Mouse (Mus musculus) liver, embryonic 15.5 days (tissue): ENCODE measurements around the gene Cubn. TPM values are rescaled to one million over a fixed set of nuclear protein-coding genes. Genes with fewer than 3 reads are reported as not detected.

Experiments
- ATAC-seq: fragments of 200-750 bp; cut with Nextera tagmentation; 2 replicates; pipeline ENCODE4 v1.8.0; 2017; ENCODE audit warnings: moderate number of reproducible peaks, mild to moderate bottlenecking, moderate library complexity; ENCODE audit not compliant: insufficient read depth
- H3K27ac ChIP-seq: fragments of 300-500 bp; sonication (generic); replicated peaks from 2 replicates; pipeline ENCODE4 v1.5.1; 2015; ENCODE audit warnings: mild to moderate bottlenecking, inconsistent platforms
- H3K27me3 ChIP-seq: fragments of 300-500 bp; sonication (generic); 2 replicates; pipeline ENCODE4 v1.6.1; 2015; ENCODE audit warnings: mild to moderate bottlenecking, inconsistent platforms
- H3K36me3 ChIP-seq: fragments of 300-500 bp; sonication (generic); replicated peaks from 2 replicates; pipeline ENCODE4 v1.6.1; 2015; ENCODE audit warnings: moderate library complexity, mild to moderate bottlenecking, inconsistent platforms
- H3K4me1 ChIP-seq: fragments of 300-500 bp; sonication (generic); replicated peaks from 2 replicates; pipeline ENCODE4 v1.6.1; 2015; ENCODE audit warnings: inconsistent platforms
- H3K4me2 ChIP-seq: fragments of 300-500 bp; sonication (generic); 2 replicates; pipeline ENCODE4 v1.6.1; 2015; ENCODE audit warnings: moderate library complexity, mild to moderate bottlenecking, inconsistent platforms
- H3K4me3 ChIP-seq: fragments of 300-500 bp; sonication (generic); replicated peaks from 2 replicates; pipeline ENCODE4 v1.5.1; 2015; ENCODE audit warnings: mild to moderate bottlenecking, inconsistent platforms
- H3K9ac ChIP-seq: fragments of 300-500 bp; sonication (generic); 2 replicates; pipeline ENCODE4 v1.6.1; 2015; ENCODE audit warnings: moderate library complexity, mild to moderate bottlenecking, inconsistent platforms
- H3K9me3 ChIP-seq: fragments of 300-500 bp; sonication (generic); replicated peaks from 2 replicates; pipeline ENCODE4 v1.6.1; 2016; ENCODE audit warnings: inconsistent platforms
- WGBS: fragments of 180-500 bp; shearing (Covaris S2); methylation state at CpG from one replicate; pipeline ENCODE4 v1.1.7; 2015; ENCODE audit warnings: mixed read lengths; ENCODE audit not compliant: insufficient replicate concordance; 5-methylcytosine and 5-hydroxymethylcytosine counted together
- polyA plus RNA-seq: library from polyadenylated mRNA; unstranded; fragments of >200 nt; fragmentation: Nextera tagmentation; extraction: Ambion mirVana; gene quantifications from 2 replicates; pipeline ENCODE4 v1.2.1, GENCODE M21; 2015

Gene Cubn
- polyA plus RNA-seq, 1 experiment from 2014 or later, result 0.06 TPM

DNA sequence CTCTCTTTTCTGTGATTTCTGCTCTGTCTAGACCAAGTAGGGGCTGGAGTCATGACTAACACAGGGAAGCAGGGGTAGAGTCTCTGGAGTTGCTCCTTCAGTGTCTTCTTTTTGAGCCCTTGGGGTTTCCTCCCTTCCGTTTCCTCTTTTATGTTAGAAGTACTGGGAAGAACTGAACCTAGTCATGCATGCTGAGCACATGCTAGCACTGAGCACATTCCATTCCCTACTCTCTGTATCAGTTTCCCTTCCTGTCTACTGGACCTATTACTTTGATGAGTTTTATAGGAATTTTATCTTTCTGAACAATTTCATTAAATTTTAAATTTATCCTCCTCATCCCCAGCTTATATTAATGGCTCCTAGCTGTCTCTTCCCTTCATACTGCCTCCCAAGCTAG, 52.6 kb downstream of the Cubn start:
- Histone ChIP-seq H3K4me2 (no peak overlapping the region), H3K27ac (no peak overlapping the region), H3K9me3 (no peaks in the 10 kb centered on the region), H3K36me3 (no peaks in the 10 kb centered on the region), H3K9ac (no peak overlapping the region), H3K27me3 (no peaks in the 10 kb centered on the region), H3K4me1 (no peaks in the 10 kb centered on the region), H3K4me3 (no peak overlapping the region)
- 63% methylated on average over 1 of the region's 1 CpGs for WGBS
- no peak for ATAC-seq

DNA sequence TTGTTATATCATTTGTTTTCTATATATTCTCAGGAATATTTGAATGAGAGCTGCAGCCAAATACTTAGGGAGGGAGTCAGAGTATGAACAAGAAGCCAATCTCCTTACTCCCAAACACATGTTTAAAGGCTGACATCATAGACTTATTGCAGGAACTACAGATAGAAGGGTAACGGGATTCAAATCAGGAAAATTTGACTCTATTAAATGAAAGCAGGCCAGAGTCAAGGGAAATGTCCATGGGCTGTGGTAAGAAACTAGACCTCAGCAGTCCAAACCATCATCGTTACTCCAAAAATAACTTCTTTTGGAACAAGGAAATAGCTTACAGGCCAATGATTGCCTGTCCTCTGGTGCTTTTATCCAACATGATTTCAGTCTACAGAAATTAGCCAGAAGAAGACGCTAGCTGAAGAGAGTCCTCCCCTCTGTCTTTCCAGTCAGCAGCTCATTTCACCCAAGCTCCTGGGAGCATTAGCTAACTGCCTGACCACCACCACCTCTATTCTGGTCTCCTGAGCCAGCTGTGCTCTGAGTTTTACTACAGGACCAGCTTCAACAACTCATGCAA, 53.3 kb downstream of the Cubn start:
- Histone ChIP-seq H3K4me1 (no peaks in the 10 kb centered on the region), H3K27me3 (no peaks in the 10 kb centered on the region), H3K4me3 (no peak overlapping the region), H3K9ac (no peak overlapping the region), H3K36me3 (no peaks in the 10 kb centered on the region), H3K27ac (no peak overlapping the region), H3K9me3 (no peaks in the 10 kb centered on the region), H3K4me2 (no peak overlapping the region)
- WGBS, result 64% methylated on average over 3 of the region's 3 CpGs
- ATAC-seq, result no peak

DNA sequence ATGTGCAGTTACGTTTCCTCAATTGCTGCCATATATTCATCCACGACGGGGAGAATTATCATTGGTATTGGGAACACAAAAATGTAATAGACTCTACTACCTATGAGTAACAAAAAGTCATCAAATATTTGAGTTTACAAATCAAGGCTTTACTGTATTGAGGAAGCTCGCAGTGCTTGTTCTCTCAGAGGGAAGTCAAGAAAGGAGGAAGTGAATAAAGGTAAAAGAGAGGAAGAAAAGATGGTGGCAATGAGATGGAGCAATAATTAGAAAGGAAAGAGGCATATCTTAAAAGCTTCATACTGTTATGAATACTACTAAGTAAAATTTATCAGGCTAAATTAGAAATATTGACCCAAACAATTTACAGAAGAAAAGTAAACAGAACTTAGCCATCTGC, 59.6 kb downstream of the Cubn start:
- WGBS, result 66% methylated on average over 4 of the region's 4 CpGs
- no peak overlapping the region for H3K4me2 ChIP-seq

DNA sequence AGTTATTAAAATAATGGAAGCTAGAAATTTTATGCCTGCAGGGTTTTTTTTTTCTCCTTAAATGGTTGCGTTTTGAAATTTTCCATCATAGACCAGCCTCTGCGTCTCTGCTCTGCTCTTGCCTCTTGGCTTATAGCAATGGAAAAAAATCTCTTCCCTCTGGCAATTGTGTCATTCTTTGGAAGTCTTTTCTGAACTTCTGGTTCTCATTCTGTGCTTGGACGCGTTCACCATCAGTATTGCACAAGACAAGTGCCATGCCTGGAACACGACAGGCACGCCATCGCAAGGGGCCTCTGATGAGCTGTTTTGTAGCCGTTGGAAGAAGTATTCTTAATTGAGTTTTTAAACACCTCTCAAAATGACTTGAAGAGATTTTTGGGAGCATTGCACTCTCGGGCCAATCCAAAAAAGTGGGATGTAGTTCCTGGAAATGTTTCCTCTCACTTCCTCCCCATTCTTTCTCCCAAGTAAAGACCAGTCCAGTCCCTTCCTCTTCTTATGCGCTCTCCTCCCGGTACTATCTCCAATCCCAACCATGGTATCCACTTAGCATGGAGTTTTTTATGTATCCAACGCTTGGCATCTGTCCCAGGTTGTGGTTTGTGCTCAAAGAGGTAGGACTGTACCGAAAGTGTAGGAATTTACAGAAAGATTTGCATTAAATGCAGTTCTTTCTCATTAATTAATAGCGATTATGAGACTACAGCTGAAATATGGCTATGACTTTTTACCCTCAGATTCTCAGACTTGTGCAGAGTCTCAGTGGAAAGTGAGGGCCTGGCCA, 69.4 kb downstream of the Cubn start:
- no peak overlapping the region for H3K4me2 ChIP-seq
- 72% methylated on average over 14 of the region's 14 CpGs for WGBS
- H3K9me3 ChIP-seq, result no peaks in the 10 kb centered on the region
- H3K36me3 ChIP-seq, result no peaks in the 10 kb centered on the region
- no peak overlapping the region for H3K4me3 ChIP-seq
- no peak for ATAC-seq
- no peaks in the 10 kb centered on the region for H3K27me3 ChIP-seq
- no peaks in the 10 kb centered on the region for H3K4me1 ChIP-seq
- no peak overlapping the region for H3K27ac ChIP-seq
- no peak overlapping the region for H3K9ac ChIP-seq

More for the DNA sequence above, 59.6 kb downstream of the Cubn start:
- ATAC-seq, result no peak
- no peak overlapping the region for H3K27ac ChIP-seq
- no peaks in the 10 kb centered on the region for H3K9me3 ChIP-seq
- H3K4me3 ChIP-seq, result no peak overlapping the region
- no peaks in the 10 kb centered on the region for H3K36me3 ChIP-seq
- no peak overlapping the region for H3K9ac ChIP-seq
- no peaks in the 10 kb centered on the region for H3K27me3 ChIP-seq
- H3K4me1 ChIP-seq, result no peaks in the 10 kb centered on the region

DNA sequence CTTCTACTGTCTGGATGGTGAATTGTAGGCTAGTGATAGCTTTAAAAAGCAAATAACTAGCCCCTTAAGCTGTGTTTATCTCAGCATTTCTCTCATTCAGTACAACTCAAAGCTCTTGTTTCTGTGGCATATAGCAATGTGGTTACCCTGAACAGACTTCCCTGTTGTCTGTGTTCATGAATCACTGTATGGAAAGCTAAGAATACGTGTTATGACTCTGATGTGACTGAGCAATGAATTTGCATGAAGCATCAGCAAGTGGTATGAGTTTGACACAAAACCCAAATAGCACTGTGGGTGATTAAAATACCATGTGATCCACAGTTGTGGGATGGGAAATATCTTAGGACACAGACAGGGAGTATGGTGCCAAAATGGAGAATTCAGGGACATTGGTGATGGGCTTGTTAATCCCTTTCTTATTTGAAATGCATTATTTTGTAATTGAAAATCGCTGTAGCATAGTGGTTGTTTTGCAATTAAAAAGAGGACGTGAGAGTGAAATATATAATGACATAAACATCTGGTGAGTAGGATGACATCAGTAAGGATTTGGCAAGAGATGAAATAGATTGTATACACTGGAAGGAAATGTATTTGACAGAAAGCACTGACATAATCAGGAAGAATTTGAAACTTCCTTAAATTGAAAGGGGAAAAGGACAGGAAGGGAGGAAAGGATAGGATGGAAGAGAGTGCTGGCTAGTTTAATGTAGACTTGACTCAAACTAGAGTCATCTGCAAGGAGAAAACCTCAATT, 74.7 kb downstream of the Cubn start:
- WGBS, result 62% methylated on average over 3 of the region's 3 CpGs
- H3K27me3 ChIP-seq, result no peaks in the 10 kb centered on the region
- no peak overlapping the region for H3K9ac ChIP-seq
- no peak overlapping the region for H3K27ac ChIP-seq
- H3K9me3 ChIP-seq, result no peaks in the 10 kb centered on the region
- no peak for ATAC-seq
- no peaks in the 10 kb centered on the region for H3K36me3 ChIP-seq
- no peak overlapping the region for H3K4me3 ChIP-seq
- no peak overlapping the region for H3K4me2 ChIP-seq
- H3K4me1 ChIP-seq, result peaks cover 11% of the 10 kb centered on the region

DNA sequence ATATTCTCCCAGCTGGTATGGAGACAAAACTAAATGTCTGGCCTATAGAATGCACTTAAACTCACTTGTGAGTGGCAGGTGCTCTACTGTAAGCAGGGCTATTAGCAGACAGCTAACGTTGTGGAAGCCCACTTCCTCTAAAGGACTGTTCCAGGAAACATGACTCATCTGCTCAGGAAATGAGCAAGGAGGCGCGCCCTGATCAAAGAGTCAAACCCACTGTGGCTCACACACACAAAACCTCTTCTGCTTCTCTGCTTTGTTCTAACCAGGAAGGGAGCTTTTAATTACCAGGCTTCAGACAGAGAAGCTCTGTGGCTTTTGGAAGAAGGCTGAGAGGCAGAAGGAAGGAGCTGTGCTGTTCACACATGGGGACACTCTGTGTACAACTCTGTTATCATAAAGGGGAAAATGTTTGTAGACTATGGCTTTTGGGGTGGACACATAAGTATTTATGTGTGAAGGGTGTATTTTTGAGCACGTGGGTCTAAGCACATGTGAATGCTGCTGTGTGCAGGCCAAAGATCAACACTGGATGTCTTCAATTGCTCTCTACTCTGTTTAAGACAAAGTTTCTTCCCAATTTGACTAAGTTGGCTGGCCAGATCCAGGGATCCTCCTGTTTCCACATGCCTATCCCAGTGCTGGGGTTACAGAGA, 78.0 kb downstream of the Cubn start:
- WGBS, result 11% methylated on average over 4 of the region's 4 CpGs
- no peaks in the 10 kb centered on the region for H3K9me3 ChIP-seq
- H3K4me1 ChIP-seq, result peaks cover 15% of the 10 kb centered on the region
- no peak overlapping the region for H3K9ac ChIP-seq
- no peak overlapping the region for H3K4me3 ChIP-seq
- no peaks in the 10 kb centered on the region for H3K36me3 ChIP-seq
- ATAC-seq, result peak; percentile 85
- H3K27ac ChIP-seq, result peak overlapping the region; percentile 51
- H3K4me2 ChIP-seq, result no peak overlapping the region
- H3K27me3 ChIP-seq, result no peaks in the 10 kb centered on the region

DNA sequence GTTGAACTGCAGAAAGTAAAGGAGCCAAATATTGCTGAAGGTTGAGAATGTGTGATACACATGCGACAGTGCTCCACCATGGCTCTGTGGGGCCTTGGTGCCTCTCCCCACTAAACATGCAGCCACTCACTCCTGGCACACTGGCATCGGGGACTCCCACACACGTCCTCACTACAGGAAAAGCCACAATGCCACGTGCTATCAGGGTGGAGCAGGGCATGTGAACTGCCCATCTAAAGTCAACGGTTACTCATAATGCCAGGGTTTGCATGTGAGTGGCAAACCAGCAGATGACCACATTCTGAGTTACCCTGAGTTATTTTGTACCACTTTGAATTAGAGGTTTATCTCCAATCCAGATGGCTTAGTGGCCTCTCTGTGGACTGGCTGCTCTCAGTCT, 81.0 kb downstream of the Cubn start:
- Histone ChIP-seq H3K4me2 (no peak overlapping the region), H3K27me3 (no peaks in the 10 kb centered on the region), H3K9me3 (no peaks in the 10 kb centered on the region), H3K4me1 (peaks cover 15% of the 10 kb centered on the region), H3K27ac (no peak overlapping the region), H3K4me3 (no peak overlapping the region), H3K36me3 (no peaks in the 10 kb centered on the region), H3K9ac (no peak overlapping the region)
- no peak for ATAC-seq
- whole genome bisulfite sequencing, result 27% methylated on average over 5 of the region's 5 CpGs

DNA sequence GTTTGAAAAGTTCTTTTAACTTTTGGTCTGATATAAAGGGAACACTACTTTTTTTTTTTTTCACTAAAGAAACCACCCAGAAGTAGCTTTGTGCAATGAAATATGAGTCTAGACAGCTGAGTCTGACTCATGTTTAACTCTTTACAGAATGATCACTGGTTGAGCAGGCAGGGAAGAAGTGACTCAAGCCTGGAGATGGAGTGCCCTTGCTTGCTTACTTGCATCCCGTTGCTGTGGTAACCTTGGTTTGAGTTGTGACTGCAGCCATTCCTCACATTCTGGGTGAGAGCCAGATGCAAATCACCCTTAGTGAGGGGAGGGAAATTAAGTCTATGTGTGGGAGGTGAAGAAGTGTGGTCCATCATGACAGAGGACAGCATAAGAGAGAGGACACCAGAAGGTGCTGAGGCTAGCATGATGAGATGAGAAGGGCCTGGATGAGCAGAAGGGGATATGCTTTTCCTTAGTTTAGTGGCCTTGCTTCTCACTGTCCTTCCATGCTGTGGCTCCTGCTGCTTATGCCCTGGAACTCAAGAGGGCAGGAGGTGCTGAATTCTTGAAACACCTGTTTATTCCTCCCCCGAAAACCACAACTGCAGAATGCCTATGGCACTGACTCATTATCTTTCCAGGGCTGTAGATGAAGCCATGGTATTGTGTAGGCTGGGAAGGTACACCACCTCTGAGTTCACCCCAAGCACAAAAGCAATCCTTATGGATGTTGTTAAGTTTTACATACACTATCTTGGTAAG, 81.7 kb downstream of the Cubn start:
- Histone ChIP-seq H3K27me3 (no peaks in the 10 kb centered on the region), H3K36me3 (no peaks in the 10 kb centered on the region), H3K4me1 (peaks cover 15% of the 10 kb centered on the region), H3K4me2 (no peak overlapping the region), H3K4me3 (no peak overlapping the region), H3K9ac (no peak overlapping the region), H3K27ac (no peak overlapping the region), H3K9me3 (no peaks in the 10 kb centered on the region)
- ATAC-seq, result no peak
- 57% methylated on average over 2 of the region's 2 CpGs for WGBS

DNA sequence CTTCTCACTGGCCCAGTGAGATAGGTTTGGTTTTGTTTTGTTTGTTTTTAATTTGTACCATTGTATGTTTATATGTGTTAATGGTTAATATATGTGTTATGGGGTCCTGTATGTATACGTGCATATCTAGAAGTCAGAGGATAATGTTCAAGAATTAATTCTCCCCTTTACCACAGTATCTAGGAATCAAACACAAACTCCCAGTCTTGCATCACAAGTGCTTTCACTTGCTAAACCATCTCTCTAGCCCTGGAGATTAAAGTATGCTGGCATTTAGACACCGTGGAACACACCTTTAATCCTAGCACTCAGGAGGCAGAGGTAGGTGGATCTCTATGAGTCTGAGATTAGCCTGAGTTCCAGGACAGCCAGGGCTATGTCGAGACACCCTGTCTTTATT, 83.3 kb downstream of the Cubn start:
- WGBS, result 51% methylated on average over 3 of the region's 3 CpGs

DNA sequence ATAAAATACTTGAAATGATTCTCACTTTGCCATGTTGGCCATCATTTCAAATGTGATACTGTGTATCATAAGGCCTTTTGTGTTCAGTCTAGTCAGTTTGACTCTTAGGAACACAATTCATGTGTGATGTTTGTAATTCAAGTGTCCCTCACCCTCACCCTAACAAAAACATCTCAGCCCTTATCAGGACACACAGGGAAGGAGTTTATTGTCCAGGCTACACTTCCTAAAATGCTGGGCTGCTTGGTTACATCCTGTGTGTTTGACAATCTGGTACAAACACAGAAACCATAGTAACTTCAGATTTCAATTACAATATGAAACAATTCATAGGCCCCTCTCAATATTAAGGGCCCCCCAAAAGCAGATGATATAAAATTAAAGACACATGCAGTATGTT, 83.9 kb downstream of the Cubn start:
- Histone ChIP-seq H3K27ac (no peak overlapping the region), H3K4me3 (no peak overlapping the region), H3K4me1 (peaks cover 4% of the 10 kb centered on the region), H3K36me3 (no peaks in the 10 kb centered on the region), H3K27me3 (no peaks in the 10 kb centered on the region), H3K9me3 (no peaks in the 10 kb centered on the region), H3K9ac (no peak overlapping the region), H3K4me2 (no peak overlapping the region)
- no peak for ATAC-seq

More for the DNA sequence above, 83.3 kb downstream of the Cubn start:
- no peak for ATAC-seq
- H3K27me3 ChIP-seq, result no peaks in the 10 kb centered on the region
- no peaks in the 10 kb centered on the region for H3K36me3 ChIP-seq
- H3K9ac ChIP-seq, result no peak overlapping the region
- no peak overlapping the region for H3K27ac ChIP-seq
- H3K4me3 ChIP-seq, result no peak overlapping the region
- no peaks in the 10 kb centered on the region for H3K9me3 ChIP-seq
- H3K4me2 ChIP-seq, result no peak overlapping the region
- H3K4me1 ChIP-seq, result peaks cover 7% of the 10 kb centered on the region
